Mouse (Mus musculus): Measurements from ENCODE around the gene Exosc7.

- no peak for TF ChIP-seq TBP (IDR thresholded peaks at IDR 0.05; ENCODE audit: low read depth, low read length)
- no peak for TF ChIP-seq POLR2A (IDR thresholded peaks at IDR 0.05; ENCODE audit: control insufficient read depth in 1 of 2, insufficient read depth in 1 of 2, low read depth in 1 of 2, low read length in 2 of 2, poor library complexity in 1 of 2)
Measured at GRCm38 (mm10) chr9:123158125-123158836, 45.3 kb downstream of the Exosc7 start.
